In genomic region chr4:80866065-80866464, GRCm38 (mm10) we compare ENCODE assay signal across 9 mouse cellular contexts. TPM values are rescaled to one million over a fixed set of nuclear protein-coding genes. Genes with fewer than 3 reads are reported as not detected.
DNase-seq lines count a peak whose midpoint lies in the region; ATAC-seq lines count a peak whose summit lies in the region.
"Had no signal": no experiment of that assay in that cellular context is flagged by ENCODE, and none has a peak within 500 bp of the region (broad histone marks: within the 10 kb centered on the region; RNA-seq: fewer than 3 reads in every experiment).

No protein-coding gene starts in this region.

- no peaks in the 10 kb centered on the region for H3K36me3 ChIP-seq in embryonic facial prominence, embryonic 14.5 days (ENCODE audit: control insufficient read depth, insufficient read depth, low read length)

- 11% methylated on average over 5 of the region's 5 CpGs for WGBS in embryonic facial prominence, embryonic 14.5 days

- H3K27me3 ChIP-seq in embryonic facial prominence, embryonic 14.5 days (replicated peaks; ENCODE audit: control insufficient read depth, insufficient read depth, low read length), result no peaks in the 10 kb centered on the region

- no peak overlapping the region for H3K4me2 ChIP-seq in embryonic facial prominence, embryonic 14.5 days (ENCODE audit: low read depth, low read length)

- peak; percentile 79 for ATAC-seq in embryonic facial prominence, embryonic 14.5 days (ENCODE audit: low read depth)

- H3K9ac ChIP-seq in embryonic facial prominence, embryonic 14.5 days (ENCODE audit: low read depth, low read length), result no peak overlapping the region

- no peak overlapping the region for H3K27ac ChIP-seq in embryonic facial prominence, embryonic 14.5 days (replicated peaks; ENCODE audit: low read depth, low read length)

- no peaks in the 10 kb centered on the region for H3K4me1 ChIP-seq in embryonic facial prominence, embryonic 14.5 days (ENCODE audit: control insufficient read depth, insufficient read depth, low read length)

- intact Hi-C loops in left cerebral cortex, postnatal 4 days (cut with DNase I), result loop anchor here (5.0 to 10.0 kb wide), 2 partner anchors 386 to 1749 kb away; no protein-coding TSS in a partner anchor

- H3K9me3 ChIP-seq in embryonic facial prominence, embryonic 14.5 days (ENCODE audit: control insufficient read depth, low read length), result no peaks in the 10 kb centered on the region

- H3K4me3 ChIP-seq in embryonic facial prominence, embryonic 14.5 days (ENCODE audit: low read depth, low read length), result no peak overlapping the region
- H3K4me3 ChIP-seq: myocyte had no signal

- peak; percentile 28 for DNase-seq in layer of hippocampus, adult 11-12 months (ENCODE audit: low spot score)
- no peak for DNase-seq in layer of hippocampus, adult 9-11 months
- DNase-seq in Muller cell, postnatal 12 days (ENCODE audit: inconsistent ontology term), result peak; percentile 43
- peak; percentile 76 for DNase-seq in embryonic facial prominence, embryonic 14.5 days (ENCODE audit: low spot score)
- DNase-seq in left cerebral cortex, postnatal 4 days, result peak; percentile 26
- no peak for DNase-seq in thymus, postnatal 10 days (ENCODE audit: low spot score in 2 of 2)
- no peak for DNase-seq in heart, adult 8-10 months (ENCODE audit: low spot score)
- DNase-seq in testis, postnatal 14 days (ENCODE audit: low spot score), result no peak

RNA-seq across cellular contexts. Expression of gene Tyrp1, which starts 32.1 kb away (rescaled TPM):
- 0.79 and 1.9 TPM in 2 replicates for polyA plus RNA-seq in embryonic facial prominence, embryonic 14.5 days (2014; fragmentation: Nextera tagmentation; extraction: Ambion mirVana)
- under 1 TPM in 1 of 2 experiments, not detected in 1; 0.16 TPM for total RNA-seq in left cerebral cortex, postnatal 4 days (2021)
- under 1 TPM in 2 of 4 experiments, not detected in 2; 0.35 to 0.50 TPM for total RNA-seq in heart, adult 8-10 months (2022)
- polyA plus RNA-seq: myocyte had no signal

RNA-seq across cellular contexts. Expression of gene Lurap1l, which starts 44.4 kb away (rescaled TPM):
- polyA plus RNA-seq in embryonic facial prominence, embryonic 14.5 days (2014; fragmentation: Nextera tagmentation; extraction: Ambion mirVana), result 14.6 and 14.8 TPM in 2 replicates
- total RNA-seq in left cerebral cortex, postnatal 4 days (2021), result 1 to 10 TPM; 2.4 to 3.2 TPM
- total RNA-seq in heart, adult 8-10 months (2022), result 1 to 10 TPM; 1.0 to 1.9 (median 1.2) TPM

Comparison
In these comparisons a context has a peak if more than half of its experiments do, and no peak if none do; other contexts are left out.
1. DNase-seq: peak in layer of hippocampus, adult 11-12 months (single experiment), Muller cell, postnatal 12 days (single experiment), embryonic facial prominence, embryonic 14.5 days (single experiment) and left cerebral cortex, postnatal 4 days (single experiment); none in layer of hippocampus, adult 9-11 months (single experiment), thymus, postnatal 10 days (0 of 2), heart, adult 8-10 months (single experiment) and testis, postnatal 14 days (single experiment).